Mouse (Mus musculus): ENCODE results near the gene Hoxd13. TPM values are rescaled to one million over a fixed set of nuclear protein-coding genes. Genes with fewer than 3 reads are reported as not detected.

Gene Hoxd13
- total RNA-seq (2015) (not detected in 2 replicates), total RNA-seq (2017) (not detected in 2 replicates)

GRCm38 (mm10) chr2:74667842-74668357 lies at the start of gene Hoxd13:
Hoxd13 (plus strand) TSS chr2:74668310.
- no peak for ATAC-seq (replicated peaks; ENCODE audit: poor library complexity)

DNA sequence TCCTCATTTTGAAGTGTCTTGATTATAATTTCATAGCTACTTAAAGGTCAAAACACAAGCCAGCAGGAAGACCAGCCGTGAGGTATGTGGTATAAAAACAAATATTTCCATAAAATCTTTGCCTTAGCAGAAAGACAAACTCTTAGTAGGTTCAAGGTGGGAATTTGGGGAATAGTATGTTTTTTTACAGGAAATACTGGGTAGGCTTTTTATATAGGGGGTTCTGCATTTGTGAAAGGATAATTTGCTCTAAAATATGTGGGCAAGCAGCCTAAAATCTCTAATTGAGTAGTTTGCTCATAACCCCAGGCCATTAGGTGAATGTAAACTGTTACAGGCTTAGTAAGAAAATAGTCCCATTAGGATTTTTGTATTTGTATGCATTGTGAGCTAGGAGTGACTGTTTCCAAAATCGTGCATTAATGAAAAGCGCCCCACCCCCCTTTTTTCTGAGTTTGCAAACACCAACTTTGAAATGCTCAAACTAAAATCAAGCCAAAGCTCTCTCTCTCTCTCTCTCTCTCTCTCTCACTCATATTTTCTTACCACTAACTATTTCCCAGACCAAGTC lies 48.3 kb upstream of the Hoxd13 start:
- ATAC-seq (replicated peaks; ENCODE audit: poor library complexity): no peak

- no peak for ATAC-seq (replicated peaks; ENCODE audit: poor library complexity)
Observed at GRCm38 (mm10) chr2:74620368-74620767, 47.7 kb upstream of the Hoxd13 start.

GRCm38 (mm10) chr2:74635412-74635811 lies 32.7 kb upstream of the Hoxd13 start:
- ATAC-seq (replicated peaks; ENCODE audit: poor library complexity): no peak

GRCm38 (mm10) chr2:74642431-74642830 lies 25.7 kb upstream of the Hoxd13 start:
- peak; percentile 64 for ATAC-seq (replicated peaks; ENCODE audit: poor library complexity)

DNA sequence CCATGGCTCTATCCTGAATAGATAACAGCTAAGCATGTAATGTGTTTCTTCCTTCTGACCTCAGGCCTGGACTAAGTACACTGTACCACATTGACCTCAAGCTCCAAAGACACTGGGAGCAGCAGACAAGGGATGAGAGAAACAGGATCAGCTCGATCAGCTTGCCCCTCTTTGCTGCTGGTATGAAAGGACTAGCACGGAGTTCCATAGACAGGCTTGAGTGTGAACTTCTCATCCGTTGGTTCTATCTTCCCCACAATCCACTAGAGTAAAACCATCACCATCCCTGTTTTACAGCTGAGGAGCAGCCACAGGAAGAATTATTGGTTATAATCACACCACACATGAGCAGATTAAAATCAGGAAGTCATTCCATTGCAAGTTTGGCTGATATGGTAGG lies 22.5 kb upstream of the Hoxd13 start:
- no peak for ATAC-seq (replicated peaks; ENCODE audit: poor library complexity)

DNA sequence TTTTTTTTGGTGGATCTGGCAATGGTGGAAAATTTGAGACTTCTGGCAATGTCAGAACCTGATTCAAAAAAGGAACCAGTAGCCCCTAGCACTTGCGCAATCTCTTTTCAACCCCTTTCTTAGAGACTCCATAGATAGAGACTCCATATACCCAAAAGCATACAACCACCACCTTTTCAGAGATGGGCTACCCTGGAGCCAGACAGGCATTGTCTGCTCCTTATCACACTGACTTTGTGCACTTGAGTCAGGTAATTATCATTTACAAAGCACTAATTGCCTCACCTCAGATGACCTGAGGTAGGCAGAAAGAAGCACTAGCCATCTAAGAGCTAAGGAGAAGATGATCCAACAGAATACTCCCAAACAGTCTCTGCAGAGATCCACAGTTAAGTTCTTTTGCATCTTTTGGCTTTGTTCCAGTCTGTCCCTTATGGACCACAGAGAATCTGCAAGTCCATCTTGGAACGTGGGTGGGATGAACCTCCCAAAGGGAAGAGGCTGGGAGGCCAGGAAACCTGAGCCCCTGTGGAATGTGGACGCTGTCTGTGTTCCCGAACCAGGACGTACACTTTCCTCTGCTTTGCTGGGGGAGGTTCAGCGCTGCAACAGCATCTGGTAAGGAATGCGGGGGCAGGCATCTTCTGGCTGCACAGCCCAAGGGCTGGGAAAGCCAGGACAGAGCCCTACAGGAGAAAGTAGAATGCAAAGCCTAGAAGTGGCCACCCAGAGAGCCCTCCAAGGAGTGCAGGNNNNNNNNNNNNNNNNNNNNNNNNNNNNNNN lies 20.8 kb upstream of the Hoxd13 start:
- no peak for ATAC-seq (replicated peaks; ENCODE audit: poor library complexity)

- no peak for ATAC-seq (replicated peaks; ENCODE audit: poor library complexity)
Observed at GRCm38 (mm10) chr2:74652996-74653340, 15.1 kb upstream of the Hoxd13 start.

GRCm38 (mm10) chr2:74653781-74654535 lies 14.2 kb upstream of the Hoxd13 start:
- ATAC-seq (replicated peaks; ENCODE audit: poor library complexity): no peak

DNA sequence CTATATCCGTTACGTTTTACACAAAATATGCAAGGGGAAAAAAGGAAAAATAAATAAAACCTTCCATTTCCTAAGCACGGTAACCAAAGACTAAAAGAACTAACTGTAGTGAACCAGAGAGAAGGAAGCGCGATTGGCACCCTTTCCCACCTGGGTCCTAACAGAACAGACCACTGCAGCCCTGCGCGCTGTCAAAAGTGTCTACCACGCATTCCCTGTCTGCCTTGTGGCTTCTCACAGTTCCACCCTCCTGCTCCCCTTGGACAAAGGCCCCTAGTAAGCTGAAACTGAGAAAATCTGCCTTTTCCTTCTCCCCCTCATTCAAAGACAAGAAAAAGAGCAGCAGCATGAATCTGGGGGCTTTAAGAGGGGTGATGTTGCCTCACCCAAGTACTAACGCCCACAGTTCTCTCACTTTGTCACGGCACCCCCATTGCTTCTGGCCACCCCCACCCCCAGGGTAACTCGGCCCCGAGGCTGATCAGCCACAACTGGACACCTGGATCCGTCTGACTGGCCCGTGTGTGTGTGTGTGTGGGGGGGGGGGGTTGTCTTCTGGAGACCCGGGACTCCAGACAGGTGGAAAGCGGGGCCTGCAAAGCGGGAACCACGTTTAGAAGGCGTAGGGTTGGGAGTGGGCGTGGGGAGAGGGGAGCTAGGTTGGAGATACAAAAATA lies 13.2 kb upstream of the Hoxd13 start:
- no peak for ATAC-seq (replicated peaks; ENCODE audit: poor library complexity)

GRCm38 (mm10) chr2:74655420-74655781 lies 12.7 kb upstream of the Hoxd13 start:
- peak; percentile 44; the same call in 1 of the 2 replicates for ATAC-seq (replicated peaks; ENCODE audit: poor library complexity)

GRCm38 (mm10) chr2:74655821-74656631 lies 12.1 kb upstream of the Hoxd13 start:
- ATAC-seq (replicated peaks; ENCODE audit: poor library complexity): peak; percentile 73

DNA sequence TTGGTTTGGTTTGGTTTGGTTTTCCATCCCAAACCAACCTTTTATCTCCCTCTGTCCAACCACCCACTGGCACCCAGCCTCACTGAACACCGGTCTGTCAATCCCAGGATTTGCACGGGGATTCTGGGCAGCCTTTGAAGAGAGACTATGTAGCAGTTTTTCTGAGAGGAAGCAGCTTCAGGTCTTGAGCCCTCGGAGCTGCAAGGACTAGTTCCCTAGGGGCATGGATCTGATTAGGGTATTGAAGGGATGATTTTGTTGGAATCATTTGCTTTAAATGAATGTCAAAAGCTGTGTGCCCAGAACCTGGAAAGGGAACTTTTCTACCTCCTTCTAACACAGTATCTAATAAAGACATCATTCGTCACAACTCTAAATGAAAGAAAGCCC lies 11.5 kb upstream of the Hoxd13 start:
- ATAC-seq (replicated peaks; ENCODE audit: poor library complexity): no peak

GRCm38 (mm10) chr2:74657251-74658023 lies 10.7 kb upstream of the Hoxd13 start:
- ATAC-seq (replicated peaks; ENCODE audit: poor library complexity): no peak

DNA sequence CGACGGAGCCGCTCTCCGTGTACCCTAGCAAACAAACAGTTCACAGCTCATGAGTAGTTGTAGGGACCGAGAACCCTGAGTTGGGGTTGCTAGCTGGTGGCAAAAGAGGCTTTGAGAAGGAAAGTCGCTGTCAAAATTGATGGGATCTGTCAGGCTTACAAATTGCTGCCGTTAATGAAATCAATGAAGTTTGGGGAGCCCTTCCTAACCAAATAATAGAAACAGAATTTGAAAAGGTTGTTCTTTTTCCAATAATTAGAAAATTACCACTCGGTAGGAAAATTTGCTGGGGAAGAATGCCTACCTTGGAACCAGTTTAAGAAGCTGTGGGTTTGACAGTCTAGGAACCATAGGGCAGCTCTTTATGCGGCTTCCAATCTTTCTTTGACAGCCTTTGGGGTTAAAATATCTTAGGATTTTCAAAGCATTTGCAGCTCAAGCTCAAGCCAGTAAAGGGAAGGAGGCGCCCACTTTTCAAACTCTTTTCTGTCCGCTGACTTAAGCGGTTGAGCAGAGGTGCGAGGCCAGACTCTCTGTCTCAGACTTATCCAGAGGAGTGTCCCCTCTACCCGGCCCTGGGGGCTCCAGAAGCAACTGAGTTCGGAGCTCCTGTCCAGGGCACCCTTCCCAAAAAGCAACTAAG lies 10.0 kb upstream of the Hoxd13 start:
- ATAC-seq (replicated peaks; ENCODE audit: poor library complexity): no peak

DNA sequence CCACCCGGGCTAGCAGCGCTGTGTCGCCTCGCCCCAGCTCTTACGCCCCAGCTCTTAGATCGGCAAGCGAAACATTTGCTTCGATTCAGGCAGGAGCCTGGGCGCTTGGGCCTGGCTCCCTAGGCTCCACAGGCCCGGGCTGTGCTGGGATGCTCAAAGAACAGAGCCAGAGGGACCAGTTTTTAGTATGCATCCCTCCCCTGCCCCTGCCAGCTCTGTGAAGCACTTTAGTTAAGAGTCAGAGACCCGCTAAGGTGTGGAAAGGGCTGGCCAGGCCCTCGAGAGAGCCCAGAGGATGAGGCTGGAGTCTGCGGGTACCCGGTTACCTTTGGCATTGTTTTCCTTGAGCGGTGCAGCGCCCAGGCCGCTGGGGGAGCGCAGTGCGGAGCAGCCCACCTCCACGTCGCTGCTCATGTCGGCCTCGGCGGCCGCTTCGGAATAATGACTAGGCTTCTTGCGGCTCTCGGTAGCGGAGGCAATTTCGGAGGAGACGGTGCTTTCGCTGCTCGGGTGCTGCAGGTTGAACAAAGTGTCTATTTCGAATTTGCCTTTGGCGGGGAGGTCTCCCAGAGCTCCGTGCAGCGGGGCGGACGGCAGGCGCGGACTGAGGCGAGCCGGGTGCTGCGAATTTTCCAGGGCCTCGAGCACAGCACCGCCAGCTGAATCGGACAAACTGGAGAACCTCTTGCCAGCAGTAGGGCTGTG lies 9.3 kb upstream of the Hoxd13 start:
- ATAC-seq (replicated peaks; ENCODE audit: poor library complexity): no peak

- ATAC-seq (replicated peaks; ENCODE audit: poor library complexity): no peak
Observed at GRCm38 (mm10) chr2:74659507-74660005, 8.6 kb upstream of the Hoxd13 start, which contains the start of gene Evx2. Evx2 (minus strand) TSS chr2:74659557.
